Mouse (Mus musculus): ENCODE results near the gene Fip1l1.

Gene Fip1l1

DNA sequence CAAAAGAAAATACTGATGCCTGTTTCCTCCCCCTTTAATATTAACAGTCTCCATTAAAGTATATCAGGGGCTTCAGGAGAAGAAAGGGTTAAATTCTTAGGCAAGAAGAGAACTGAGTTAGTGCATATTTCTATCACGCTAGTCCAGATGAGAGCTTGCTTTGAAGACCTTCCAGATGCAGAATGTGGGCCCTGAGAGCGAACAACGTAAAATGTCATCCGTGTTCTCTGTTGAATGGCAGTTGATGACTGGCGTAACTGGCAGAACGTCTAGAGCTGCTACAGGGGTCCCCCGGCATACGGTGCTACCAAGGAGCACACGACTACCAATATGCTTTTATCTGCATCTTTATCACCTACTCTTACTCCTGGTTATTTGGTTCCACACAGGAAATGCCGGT, 67.1 kb downstream of the Fip1l1 start:
- ChIA-PET POLR2A (interaction anchor here in 3 of 4 experiments (0.6 to 0.7 kb wide), 3 partner anchors 60 to 554 kb away, joined by 3 read pairs; no protein-coding TSS in a partner anchor), CTCF (interaction anchor here in 2 of 4 experiments (0.9 to 1.0 kb wide), 2 partner anchors 16 kb away, joined by 4 read pairs; no protein-coding TSS in a partner anchor)

DNA sequence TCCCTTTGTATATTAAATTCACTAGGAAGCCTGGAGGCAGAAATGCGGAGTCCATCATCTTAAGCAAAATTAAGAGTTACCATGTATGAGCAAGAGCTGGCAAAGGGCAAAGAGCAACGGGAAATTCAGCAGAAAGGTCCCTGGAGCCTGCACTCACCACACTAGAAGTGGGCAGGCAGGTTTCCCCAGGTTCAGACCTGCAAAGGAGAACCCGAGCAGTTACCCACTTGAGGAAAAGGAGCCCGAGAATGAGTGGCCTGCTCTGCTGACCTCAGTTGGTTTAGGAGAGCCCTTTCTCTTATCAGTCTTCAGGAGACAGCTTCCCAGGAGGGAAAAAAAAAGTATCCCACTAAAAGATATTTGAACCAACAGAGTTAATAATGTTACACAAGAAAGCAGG, 68.1 kb downstream of the Fip1l1 start:
- ChIA-PET POLR2A (no interaction called here), CTCF (no interaction called here)

DNA sequence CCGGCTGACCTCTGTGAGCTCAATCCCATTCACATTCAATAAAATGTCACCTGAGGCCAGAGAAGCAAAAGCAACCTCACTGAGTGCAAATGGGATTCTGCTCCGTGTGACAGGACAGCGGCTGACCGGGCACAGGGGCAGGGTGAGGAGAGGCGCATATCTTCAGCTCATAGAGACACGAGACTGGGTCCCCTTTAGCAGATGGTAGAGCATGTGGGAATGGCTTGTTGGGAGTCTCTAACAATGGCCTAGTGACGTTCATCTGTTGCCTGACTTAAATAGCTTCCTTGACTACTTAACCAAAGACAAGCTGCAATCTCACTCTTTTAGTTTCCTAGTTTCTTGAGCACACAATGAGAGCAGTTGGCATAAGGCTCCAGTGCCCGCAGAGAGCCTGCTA, 71.0 kb downstream of the Fip1l1 start:
- CTCF ChIA-PET, result interaction anchor here in 2 of 4 experiments (0.5 to 2.0 kb wide), 3 partner anchors 13 to 35 kb away, joined by 3 to 6 read pairs (median 4); no protein-coding TSS in a partner anchor
- POLR2A ChIA-PET, result interaction anchor here in 1 of 4 experiments (0.6 kb wide), 1 partner anchor 549 kb away, joined by 5 read pairs; no protein-coding TSS in a partner anchor

DNA sequence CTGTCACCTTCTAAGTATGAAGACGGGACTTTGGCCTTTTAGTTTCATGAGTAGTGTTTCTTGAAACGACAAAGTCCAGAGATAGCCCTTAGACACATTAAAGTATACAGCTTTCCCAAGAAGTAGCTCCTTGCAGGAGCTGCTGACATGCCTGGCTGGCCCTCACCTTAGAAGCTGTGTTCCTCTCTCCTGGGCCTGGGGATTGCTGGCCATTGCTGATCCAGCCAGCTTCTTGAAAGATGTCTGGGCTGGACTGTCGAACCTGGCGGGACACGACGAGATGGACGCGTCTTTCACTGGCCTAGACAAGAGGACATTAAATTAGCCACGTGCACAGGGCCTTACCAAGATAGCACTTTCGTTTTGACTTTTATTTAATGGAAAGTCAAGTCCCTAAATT, 75.3 kb downstream of the Fip1l1 start:
- ChIA-PET POLR2A (no interaction called here), CTCF (interaction anchor here in 3 of 4 experiments (0.6 to 1.0 kb wide), 3 partner anchors 8 to 636 kb away, joined by 3 to 4 read pairs (median 3); no protein-coding TSS in a partner anchor)

DNA sequence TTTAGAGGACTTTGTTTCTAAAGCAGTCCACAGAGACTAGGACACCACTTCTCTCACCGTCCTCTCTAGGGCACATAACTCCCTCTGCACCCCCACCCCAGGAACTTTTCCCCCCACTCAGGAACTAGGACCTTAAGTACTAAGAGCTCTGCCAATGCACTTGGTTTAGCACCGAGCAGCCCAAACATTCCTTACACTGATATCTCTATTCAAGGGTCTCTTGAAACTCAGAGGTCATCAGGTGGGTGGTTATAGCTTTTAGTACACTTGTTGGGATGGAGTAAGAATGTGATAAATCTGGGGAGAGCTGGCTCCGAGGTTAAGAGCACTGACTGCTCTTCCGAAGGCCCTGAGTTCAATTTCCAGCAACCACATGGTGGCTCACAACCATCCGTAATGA, 77.5 kb downstream of the Fip1l1 start:
- POLR2A ChIA-PET, result no interaction called here
- CTCF ChIA-PET, result interaction anchor here in 2 of 4 experiments (0.5 to 1.3 kb wide), 2 partner anchors 289 to 544 kb away, joined by 4 to 9 read pairs; no protein-coding TSS in a partner anchor

DNA sequence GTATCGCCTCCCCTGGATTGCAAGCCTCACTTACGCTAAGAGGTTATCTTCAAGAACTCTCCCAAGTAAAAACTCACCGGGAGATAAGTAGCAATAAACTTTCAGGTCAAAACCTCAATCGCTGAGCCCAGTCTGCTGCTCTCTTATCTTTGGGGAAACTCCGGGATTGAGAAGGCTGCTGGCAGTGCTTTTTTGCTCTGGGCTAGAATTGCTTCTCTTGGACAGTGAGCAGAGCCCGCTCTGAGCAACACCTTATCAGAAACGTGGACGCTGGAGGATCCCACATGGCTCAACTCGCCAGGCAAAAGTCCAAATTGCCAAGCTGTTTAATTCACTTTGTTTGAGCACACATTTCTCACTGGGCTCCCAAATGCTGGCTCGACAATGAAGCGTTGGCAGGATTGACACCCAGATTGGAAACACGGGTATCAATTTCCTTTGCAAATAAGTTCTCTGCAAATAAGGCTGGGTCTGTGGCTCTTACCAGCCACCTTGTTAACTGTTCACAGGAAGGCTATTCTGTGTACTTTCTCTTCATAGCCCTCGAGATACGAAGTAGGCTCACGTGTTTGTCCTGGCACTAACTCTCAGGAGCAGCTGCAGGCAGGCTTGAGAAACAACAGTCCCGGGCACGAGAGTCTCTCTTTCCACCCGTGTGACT, 78.4 kb downstream of the Fip1l1 start:
- ChIA-PET POLR2A (no interaction called here), CTCF (interaction anchor here in 2 of 4 experiments (0.6 to 1.3 kb wide), 2 partner anchors 27 to 543 kb away, joined by 3 to 4 read pairs; no protein-coding TSS in a partner anchor)

DNA sequence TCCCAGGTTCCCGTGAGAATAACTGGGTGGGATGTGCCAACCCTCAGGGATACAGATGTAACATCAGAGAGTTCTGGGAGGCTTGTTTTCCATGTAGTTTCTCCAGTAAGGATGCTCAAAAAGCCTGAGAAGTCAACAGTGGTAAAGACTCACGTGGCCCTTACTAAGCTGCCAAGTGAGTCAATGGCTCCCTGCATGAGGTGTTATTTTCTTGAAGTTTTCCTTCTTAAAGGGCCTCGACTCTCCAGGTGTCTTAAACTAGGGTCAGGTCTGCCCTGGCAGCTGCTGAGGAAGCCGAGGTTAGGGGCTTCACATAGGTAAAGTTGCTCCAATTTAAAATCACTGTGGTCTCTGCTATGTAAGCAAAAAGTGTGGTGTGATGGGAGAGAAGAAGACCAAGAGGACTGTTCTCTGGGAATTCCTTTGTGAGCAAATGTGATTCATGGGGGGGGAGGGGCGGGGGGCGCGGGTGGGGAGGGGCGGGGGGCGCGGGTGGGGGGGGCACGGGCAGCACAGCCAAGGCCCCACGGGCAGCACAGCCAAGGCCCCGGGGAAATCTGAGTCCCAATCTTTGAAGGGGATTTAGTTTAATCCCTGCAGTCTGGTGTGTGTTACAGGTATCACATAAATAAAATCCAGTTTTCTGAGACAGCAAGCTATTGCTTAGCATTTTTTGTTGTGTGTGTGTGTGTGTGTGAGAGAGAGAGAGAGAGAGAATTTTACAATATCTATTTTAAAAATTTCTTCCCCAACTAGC, 82.7 kb downstream of the Fip1l1 start:
- ChIA-PET CTCF (interaction anchor here (0.6 to 1.3 kb wide), 26 partner anchors 8 to 1792 kb away, joined by 3 to 22 read pairs (median 4); no protein-coding TSS in a partner anchor), POLR2A (interaction anchor here in 2 of 4 experiments (0.8 kb wide), 3 partner anchors 66 to 538 kb away, joined by 3 read pairs; no protein-coding TSS in a partner anchor)

DNA sequence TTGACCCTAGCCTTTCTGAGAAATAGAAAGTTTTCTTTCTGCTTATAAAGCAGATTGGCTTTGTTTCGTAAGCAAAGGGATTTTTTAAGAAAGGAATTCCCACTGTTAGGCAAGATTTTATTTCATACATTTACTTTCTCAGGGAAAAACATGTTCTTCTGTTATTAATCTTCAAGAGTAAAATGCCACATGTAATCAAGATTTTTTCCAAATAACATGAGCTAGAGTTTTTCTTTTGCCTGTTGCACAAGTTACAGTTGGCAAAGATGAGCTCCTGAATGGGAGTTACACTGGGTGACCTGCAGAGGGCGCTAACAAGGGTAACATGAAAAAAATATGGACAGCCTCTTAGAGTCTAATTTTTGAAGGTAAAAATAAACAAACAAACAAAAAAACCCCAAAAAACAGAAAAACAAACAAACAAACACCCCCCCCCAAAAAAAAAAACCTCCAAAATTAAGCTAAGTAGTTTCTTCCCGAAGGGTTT, 83.4 kb downstream of the Fip1l1 start:
- ChIA-PET POLR2A (interaction anchor here in 3 of 4 experiments (0.6 to 0.8 kb wide), 7 partner anchors 21 to 1240 kb away, joined by 3 to 4 read pairs (median 3); no protein-coding TSS in a partner anchor), CTCF (interaction anchor here (0.6 to 1.3 kb wide), 44 partner anchors 8 to 1792 kb away, joined by 3 to 22 read pairs (median 4); no protein-coding TSS in a partner anchor)

DNA sequence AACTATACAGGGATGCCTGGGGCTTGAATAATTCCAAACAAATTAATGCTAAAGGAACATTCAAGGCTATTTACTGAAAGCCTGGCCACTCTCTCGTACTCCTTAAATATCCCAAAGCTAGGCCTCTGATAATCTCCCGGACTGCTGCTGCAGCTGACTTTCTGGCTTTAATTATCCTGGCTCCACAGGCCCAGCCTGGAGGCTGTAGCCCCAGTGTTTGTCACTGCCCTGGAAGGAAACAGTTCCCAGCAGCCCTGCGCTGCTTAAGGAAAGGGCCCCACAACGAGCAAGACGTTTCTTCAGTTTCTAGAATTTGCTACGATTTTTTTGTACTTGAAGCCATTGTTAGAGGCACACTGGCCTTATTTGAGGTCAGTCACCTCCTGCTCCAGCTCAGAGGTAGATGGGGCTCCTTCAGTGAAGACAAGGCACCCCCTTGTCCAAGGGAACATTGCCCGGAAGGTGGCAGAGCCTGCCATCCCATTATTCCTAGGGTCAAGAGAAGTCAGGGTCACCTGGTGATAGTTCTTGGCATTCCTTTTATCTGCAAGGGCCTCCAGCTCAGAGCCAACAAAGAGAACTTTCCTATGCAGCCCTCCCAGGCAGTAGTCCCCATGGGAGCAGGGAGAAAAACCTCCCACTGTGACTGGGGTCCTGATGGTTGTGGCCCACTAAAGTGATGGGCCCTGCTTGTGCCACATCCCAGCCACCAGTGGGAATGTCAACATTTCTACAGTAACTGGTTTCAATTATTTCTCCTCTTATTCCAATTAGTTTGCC, 86.6 kb downstream of the Fip1l1 start:
- ChIA-PET POLR2A (no interaction called here), CTCF (interaction anchor here in 1 of 4 experiments (0.5 kb wide), 1 partner anchor 134 kb away, joined by 3 read pairs; no protein-coding TSS in a partner anchor)

DNA sequence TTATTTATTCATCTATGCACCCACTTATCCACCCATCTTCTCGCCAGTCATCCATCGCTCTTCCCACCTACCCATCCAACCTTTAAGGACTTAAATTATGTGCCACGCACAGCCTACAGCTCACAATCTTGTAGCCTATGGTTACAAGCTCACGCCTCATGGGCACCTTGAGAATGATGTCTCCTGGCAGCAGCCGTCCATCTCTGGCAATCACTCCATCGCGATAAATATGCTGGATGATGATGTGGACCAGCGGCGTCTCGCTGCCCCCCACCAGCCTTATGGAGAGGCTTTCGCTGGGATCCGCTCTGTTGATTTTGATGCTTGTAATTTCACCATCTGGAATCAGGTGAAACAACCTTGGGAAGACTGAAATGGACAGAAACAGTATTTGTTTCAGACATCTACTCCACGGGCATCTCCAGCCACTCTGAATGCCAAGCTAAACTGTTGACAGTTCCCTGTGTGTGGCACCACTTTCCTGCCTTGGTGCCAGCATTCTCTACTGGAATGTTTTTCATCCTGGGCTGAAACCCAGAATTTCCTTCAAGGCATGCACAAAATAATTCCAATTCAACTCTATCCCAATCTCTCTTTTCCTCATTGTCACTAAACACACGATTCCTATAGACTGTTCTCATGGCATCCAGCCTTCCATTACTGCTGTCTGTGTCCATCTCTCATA, 88.2 kb downstream of the Fip1l1 start:
- ChIA-PET POLR2A (no interaction called here), CTCF (no interaction called here)

DNA sequence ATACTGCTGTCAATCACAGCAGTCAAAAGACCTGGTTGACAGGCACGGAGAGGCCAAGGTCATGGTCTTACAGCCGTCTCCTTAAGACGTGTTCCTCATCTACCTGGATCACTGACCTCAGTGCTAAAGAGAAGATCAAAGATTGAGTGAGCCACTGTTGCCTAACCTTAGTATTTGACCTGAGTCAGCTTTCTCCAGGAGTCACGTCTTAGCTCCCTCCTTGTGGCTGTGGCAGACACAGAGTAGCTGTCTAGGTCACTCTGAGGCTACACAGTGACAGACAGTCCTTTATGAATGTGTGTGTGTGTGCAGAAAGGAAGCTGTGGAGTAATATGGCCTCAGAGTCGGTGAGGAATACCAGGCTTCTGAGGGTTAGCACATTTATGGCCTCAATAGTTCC, 89.1 kb downstream of the Fip1l1 start:
- POLR2A ChIA-PET, result no interaction called here
- CTCF ChIA-PET, result no interaction called here

DNA sequence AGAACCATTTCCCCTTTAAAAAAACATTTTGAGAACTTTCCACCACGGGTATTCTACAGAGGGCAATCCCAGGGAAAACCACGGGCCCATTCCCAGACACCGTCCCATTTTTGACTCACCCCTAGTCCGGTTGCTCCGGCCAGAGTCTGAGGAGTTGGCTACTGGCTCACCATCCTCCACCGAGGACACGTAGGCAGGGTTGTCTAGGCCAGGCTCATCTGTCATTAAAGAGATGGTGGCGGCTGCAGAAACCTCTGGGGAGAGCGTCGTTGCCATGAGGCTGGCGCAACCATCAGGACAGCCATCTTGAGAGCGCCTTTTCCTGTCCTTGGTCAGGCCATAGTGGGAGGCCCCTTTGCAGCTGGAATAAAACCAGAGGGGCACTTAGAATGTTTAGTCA, 92.8 kb downstream of the Fip1l1 start:
- POLR2A ChIA-PET, result no interaction called here
- CTCF ChIA-PET, result interaction anchor here in 1 of 4 experiments (0.9 kb wide), 1 partner anchor 528 kb away, joined by 3 read pairs; no protein-coding TSS in a partner anchor

DNA sequence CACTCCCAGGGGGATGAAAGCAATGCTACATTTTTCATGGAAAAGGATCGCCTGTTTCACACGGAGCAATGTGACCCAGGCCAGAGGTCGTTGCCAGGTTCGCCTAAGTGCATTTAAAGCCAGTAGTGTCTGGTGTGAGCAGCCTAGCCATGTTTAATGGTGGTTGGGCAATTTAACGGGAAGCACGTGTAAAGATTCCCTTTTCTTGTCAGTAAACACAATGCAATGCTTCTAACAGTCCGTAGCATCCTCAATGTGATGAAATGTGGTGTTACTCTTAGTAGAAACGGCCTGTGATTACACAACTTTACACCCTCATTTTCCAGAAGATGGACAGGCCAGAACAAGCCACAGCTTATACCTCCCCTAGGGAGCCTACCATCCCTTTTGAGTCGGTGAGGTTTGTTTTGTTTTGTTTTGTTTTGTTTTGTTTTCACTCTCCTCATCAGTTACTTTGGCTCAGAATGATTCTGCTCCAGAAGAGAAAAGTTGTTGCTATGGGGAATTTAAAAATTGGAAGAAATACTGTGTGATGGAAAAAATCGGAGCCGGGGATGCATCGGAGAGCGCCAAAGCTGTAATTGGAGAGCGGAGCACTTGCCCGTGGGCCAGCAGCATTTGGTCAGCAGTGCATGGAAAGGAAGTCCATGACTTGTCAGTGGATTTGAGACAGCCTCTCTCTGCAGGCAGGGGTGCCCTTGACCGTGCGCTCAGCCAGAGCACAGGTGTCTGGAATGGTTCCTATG, 97.3 kb downstream of the Fip1l1 start:
- CTCF ChIA-PET, result interaction anchor here in 2 of 4 experiments (1.2 to 1.3 kb wide), 2 partner anchors 8 kb away, joined by 3 read pairs; no protein-coding TSS in a partner anchor
- POLR2A ChIA-PET, result interaction anchor here in 1 of 4 experiments (0.6 kb wide), 1 partner anchor 523 kb away, joined by 3 read pairs; no protein-coding TSS in a partner anchor

DNA sequence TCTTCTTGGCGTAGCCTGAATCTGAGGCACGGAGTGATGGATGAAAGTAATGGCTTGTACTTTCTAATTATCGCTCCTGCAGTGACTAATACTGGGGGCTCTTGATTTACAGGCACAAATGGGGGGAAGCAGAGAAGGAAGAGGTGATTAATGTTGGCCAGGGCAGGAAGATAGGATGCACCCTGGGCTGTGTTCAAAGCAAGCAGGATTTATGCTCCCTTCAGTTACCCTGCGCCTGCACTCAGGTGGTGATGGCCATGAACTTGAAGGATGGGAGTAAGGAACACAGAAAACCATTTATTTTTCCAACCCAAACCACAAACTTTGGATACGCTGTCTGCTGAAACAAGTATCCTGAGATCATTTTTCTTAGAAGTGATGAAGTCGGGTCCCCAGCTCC, 98.2 kb downstream of the Fip1l1 start:
- POLR2A ChIA-PET, result no interaction called here
- CTCF ChIA-PET, result interaction anchor here in 1 of 4 experiments (1.3 kb wide), 1 partner anchor 8 kb away, joined by 3 read pairs; no protein-coding TSS in a partner anchor

DNA sequence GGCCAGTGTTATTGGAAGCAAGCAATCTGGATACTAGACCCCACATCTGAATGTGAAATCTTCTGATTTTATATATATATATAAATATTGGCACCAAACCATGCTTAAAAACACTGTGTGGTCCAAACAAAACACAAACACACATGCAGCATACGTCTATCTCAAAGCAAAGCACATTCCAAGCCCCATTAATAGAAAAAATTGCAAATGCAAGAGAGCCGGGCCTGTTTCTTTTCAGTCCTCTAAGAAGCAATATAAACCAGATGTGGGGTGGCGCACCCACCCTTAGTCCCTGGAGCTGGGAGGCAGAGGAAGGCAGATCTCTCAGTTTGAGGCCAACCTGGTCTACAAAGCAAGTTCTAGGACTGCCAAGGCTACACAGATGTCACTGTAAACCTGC, 99.1 kb downstream of the Fip1l1 start:
- CTCF ChIA-PET, result no interaction called here
- POLR2A ChIA-PET, result no interaction called here

DNA sequence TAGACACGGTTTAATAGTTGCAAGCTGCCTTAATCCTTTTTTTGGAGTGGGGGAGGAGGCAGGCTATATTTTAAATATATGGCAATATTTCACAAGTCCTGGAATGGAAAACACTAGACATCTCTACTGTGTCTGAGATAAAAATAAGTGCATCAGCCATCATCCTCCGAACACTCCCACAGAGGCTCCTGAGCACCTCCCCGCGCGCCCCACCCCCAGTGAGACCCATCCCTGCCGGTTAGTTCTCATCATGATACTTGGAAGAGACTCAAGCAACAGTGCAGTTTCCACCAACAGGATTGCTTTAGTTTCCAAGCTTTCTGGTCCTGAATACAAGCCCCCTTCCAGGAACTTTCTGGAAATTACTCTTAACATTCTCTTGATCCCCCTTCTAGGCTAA, 104.3 kb downstream of the Fip1l1 start:
- ChIA-PET POLR2A (interaction anchor here in 1 of 4 experiments (0.6 kb wide), 1 partner anchor 21 kb away, joined by 3 read pairs; no protein-coding TSS in a partner anchor), CTCF (interaction anchor here in 1 of 4 experiments (1.6 kb wide), 1 partner anchor 15 kb away, joined by 3 read pairs; no protein-coding TSS in a partner anchor)

DNA sequence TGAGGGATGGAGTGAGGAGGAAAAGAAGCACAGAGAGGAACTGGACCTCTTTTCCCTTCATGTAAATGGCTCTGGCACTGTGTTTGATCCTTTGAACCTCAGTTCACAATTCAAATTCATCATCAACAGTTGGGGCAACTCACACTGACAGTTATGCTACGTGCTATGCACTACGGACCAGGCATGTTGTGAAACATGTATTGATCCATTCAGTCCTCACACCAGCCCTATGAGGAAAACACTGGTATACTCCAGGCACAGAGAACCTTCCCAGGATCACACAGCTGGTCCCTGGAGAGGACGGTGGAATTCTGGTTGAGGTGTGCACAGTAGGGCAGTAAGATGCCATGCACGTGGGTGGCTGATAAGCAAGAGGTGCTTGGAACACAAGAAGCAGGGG, 105.3 kb downstream of the Fip1l1 start:
- ChIA-PET CTCF (interaction anchor here (0.5 to 1.9 kb wide), 30 partner anchors 8 to 800 kb away, joined by 3 to 11 read pairs (median 3); partner anchors contain the start of gene Fip1l1 (in 1 of the 4)), POLR2A (interaction anchor here in 2 of 4 experiments (0.9 to 1.2 kb wide), 2 partner anchors 156 to 515 kb away, joined by 3 to 5 read pairs; no protein-coding TSS in a partner anchor)

All from embryonic stem cell, embryonic (primary cell).